In the genomic region with DNA sequence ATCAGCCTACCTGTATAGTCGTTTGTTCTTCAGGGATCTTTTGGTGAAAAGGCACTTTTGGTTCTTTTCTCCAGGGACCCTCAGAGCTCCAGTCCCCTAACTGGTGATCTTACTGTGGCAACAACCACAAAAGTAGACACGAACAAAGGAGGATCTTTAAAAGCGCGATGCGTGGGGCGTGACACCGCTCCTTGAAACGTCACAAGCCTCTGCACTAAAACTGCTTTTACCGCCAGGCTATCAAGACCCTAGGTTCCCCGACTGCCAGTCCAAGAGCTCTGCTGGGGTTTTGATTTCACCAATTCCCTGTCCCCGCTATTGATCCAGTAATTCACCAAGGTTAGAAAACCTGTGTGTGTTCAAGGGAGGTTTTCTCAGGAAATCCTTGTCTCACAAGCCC, we compare ENCODE assay signal across 8 mouse cellular contexts. TPM values are rescaled to one million over a fixed set of nuclear protein-coding genes. Genes with fewer than 3 reads are reported as not detected.
DNase-seq lines count a peak whose midpoint lies in the region; ATAC-seq lines count a peak whose summit lies in the region.

No protein-coding gene starts in this region.

- H3K27me3 ChIP-seq in erythroblast, embryonic 14.5 days (ENCODE audit: control insufficient read depth), result peaks cover 92% of the 10 kb centered on the region
- peaks cover 85% of the 10 kb centered on the region for H3K27me3 ChIP-seq in hindbrain, embryonic 12.5 days
- peaks cover 86% of the 10 kb centered on the region for H3K27me3 ChIP-seq in midbrain, embryonic 12.5 days

- H3K4me1 ChIP-seq in erythroblast, embryonic 14.5 days (ENCODE audit: control insufficient read depth), result peaks cover 27% of the 10 kb centered on the region
- H3K4me1 ChIP-seq in hindbrain, embryonic 12.5 days, result peaks cover 18% of the 10 kb centered on the region
- H3K4me1 ChIP-seq in midbrain, embryonic 12.5 days, result peaks cover 16% of the 10 kb centered on the region

- WGBS in hindbrain, embryonic 12.5 days, result 1% methylated on average over 11 of the region's 11 CpGs
- under 1% methylated on average over 11 of the region's 11 CpGs for WGBS in midbrain, embryonic 12.5 days

- peak overlapping the region; percentile 64 for H3K4me3 ChIP-seq in erythroblast, embryonic 14.5 days (replicated peaks)
- H3K4me3 ChIP-seq in hindbrain, embryonic 12.5 days, result peak overlapping the region; percentile 32
- peak overlapping the region; percentile 42 for H3K4me3 ChIP-seq in midbrain, embryonic 12.5 days

- no peak overlapping the region for H3K9ac ChIP-seq in hindbrain, embryonic 12.5 days
- no peak overlapping the region for H3K9ac ChIP-seq in midbrain, embryonic 12.5 days (replicated peaks)

- H3K36me3 ChIP-seq in erythroblast, embryonic 14.5 days (ENCODE audit: control insufficient read depth), result no peaks in the 10 kb centered on the region
- H3K36me3 ChIP-seq in hindbrain, embryonic 12.5 days, result no peaks in the 10 kb centered on the region
- no peaks in the 10 kb centered on the region for H3K36me3 ChIP-seq in midbrain, embryonic 12.5 days

- no peak for ATAC-seq in erythroblast, adult 5-6 weeks (replicated peaks; ENCODE audit: low FRiP score, poor library complexity, severe bottlenecking)
- no peak for ATAC-seq in hindbrain, embryonic 12.5 days (ENCODE audit: low FRiP score)
- ATAC-seq in midbrain, embryonic 12.5 days (ENCODE audit: low FRiP score, low read depth), result no peak

- peak overlapping the region; percentile 55 for H3K4me2 ChIP-seq in hindbrain, embryonic 12.5 days (replicated peaks)
- H3K4me2 ChIP-seq in midbrain, embryonic 12.5 days (replicated peaks), result peak overlapping the region; percentile 57

- DNase-seq in ZHBTc4 (ENCODE audit: low read depth, low spot score), result peak; percentile 24
- DNase-seq in ovary, postnatal 14 days (ENCODE audit: low spot score), result no peak
- no peak for DNase-seq in B cell, adult 2 months
- no peak for DNase-seq in spleen, postnatal 14 days (ENCODE audit: low spot score in 2 of 2)

- H3K27ac ChIP-seq in hindbrain, embryonic 12.5 days, result no peak overlapping the region
- no peak overlapping the region for H3K27ac ChIP-seq in midbrain, embryonic 12.5 days (replicated peaks)

- H3K9me3 ChIP-seq in erythroblast, embryonic 14.5 days (ENCODE audit: control insufficient read depth, low read length), result peaks cover 6% of the 10 kb centered on the region; the same call in 1 of the 2 replicates
- H3K9me3 ChIP-seq in hindbrain, embryonic 12.5 days (replicated peaks), result no peaks in the 10 kb centered on the region
- H3K9me3 ChIP-seq in midbrain, embryonic 12.5 days, result no peaks in the 10 kb centered on the region

RNA-seq across cellular contexts. Expression of a gene that starts 59.0 kb away (rescaled TPM):
- 0.01 TPM in 2 replicates for polyA plus RNA-seq in erythroblast, embryonic 14.5 days (2012)
- 10.4 and 10.8 TPM in 2 replicates for total RNA-seq in erythroblast, adult 5-6 weeks (2015; ENCODE audit: low replicate concordance)
- total RNA-seq in erythroblast, adult 5-6 weeks (2017; ENCODE audit: low replicate concordance), result 10.9 and 11.2 TPM in 2 replicates
- polyA plus RNA-seq in hindbrain, embryonic 12.5 days (2016; fragmentation: Nextera tagmentation; extraction: Ambion mirVana), result 58.9 and 63.2 TPM in 2 replicates
- polyA plus RNA-seq in midbrain, embryonic 12.5 days (2016; fragmentation: Nextera tagmentation; extraction: Ambion mirVana), result 66.1 and 66.9 TPM in 2 replicates

Comparison
In these comparisons a context has a peak if more than half of its experiments do, and no peak if none do; other contexts are left out.
1. RNA of a gene that starts 59.0 kb away (polyA plus RNA-seq): 66.1 to 66.9 TPM in midbrain, embryonic 12.5 days and 58.9 to 63.2 TPM in hindbrain, embryonic 12.5 days; 0.01 TPM in erythroblast, embryonic 14.5 days; every median in the first group is over 10 times any median in the second.
2. Peak in every context shown above with its lines, with median percentiles within 50 percentile points of each other: H3K4me3 ChIP-seq.